Mouse (Mus musculus) stomach, postnatal 0 days (tissue): ENCODE results near the gene Cnnm4. TPM values are rescaled to one million over a fixed set of nuclear protein-coding genes. Genes with fewer than 3 reads are reported as not detected.

Experiments
- ATAC-seq: fragments of 200-750 bp; cut with Nextera tagmentation; 2 replicates; pipeline ENCODE4 v1.8.0; 2017; ENCODE audit not compliant: low FRiP score, low TSS enrichment
- DNase-seq: peaks from one replicate; pipeline ENCODE4 v3.0.0-alpha.2; 2016; ENCODE audit warnings: low spot score
- H3K27ac ChIP-seq: fragments of 300-500 bp; sonication (generic); replicated peaks from 2 replicates; pipeline ENCODE4 v1.5.1; 2014; ENCODE audit warnings: mild to moderate bottlenecking, control low read depth
- H3K27me3 ChIP-seq: fragments of 300-500 bp; sonication (generic); 2 replicates; pipeline ENCODE4 v1.6.1; 2014; ENCODE audit warnings: low read length; ENCODE audit not compliant: control insufficient read depth, insufficient read depth
- H3K36me3 ChIP-seq: fragments of 300-500 bp; sonication (generic); 2 replicates; pipeline ENCODE4 v1.6.1; 2014; ENCODE audit warnings: low read length, mixed read lengths; ENCODE audit not compliant: control insufficient read depth, insufficient read depth
- H3K4me1 ChIP-seq: fragments of 300-500 bp; sonication (generic); replicated peaks from 2 replicates; pipeline ENCODE4 v1.6.1; 2014; ENCODE audit warnings: antibody characterized with exemption; ENCODE audit not compliant: control insufficient read depth, insufficient read depth
- H3K4me2 ChIP-seq: fragments of 300-500 bp; sonication (generic); replicated peaks from 2 replicates; pipeline ENCODE4 v1.6.1; 2014; ENCODE audit warnings: low read depth, mild to moderate bottlenecking, control low read depth, moderate library complexity
- H3K4me3 ChIP-seq: fragments of 300-500 bp; sonication (generic); 2 replicates; pipeline ENCODE4 v1.5.1; 2014; ENCODE audit warnings: low read depth, low read length, control low read depth
- H3K9ac ChIP-seq: fragments of 300-500 bp; sonication (generic); 2 replicates; pipeline ENCODE4 v1.6.1; 2014; ENCODE audit warnings: mild to moderate bottlenecking, low read length, control low read depth, mixed read lengths
- H3K9me3 ChIP-seq: fragments of 300-500 bp; sonication (generic); 2 replicates; pipeline ENCODE4 v1.6.1; 2016; ENCODE audit warnings: low read length; ENCODE audit not compliant: control insufficient read depth
- CTCF ChIP-seq: IDR thresholded peaks from 2 replicates; pipeline ENCODE4 v1.5.1; 2016; ENCODE audit warnings: antibody characterized with exemption, low read depth, mild to moderate bottlenecking, moderate library complexity
- EP300 ChIP-seq: optimal IDR thresholded peaks from 2 replicates; pipeline ENCODE3; 2016; ENCODE audit warnings: antibody characterized with exemption
- WGBS: fragments of 180-500 bp; shearing (Covaris S2); extraction: QIAGEN DNeasy Blood & Tissue Kit; methylation state at CpG from one replicate; pipeline ENCODE4 v1.1.7; 2014; 5-methylcytosine and 5-hydroxymethylcytosine counted together
- polyA plus RNA-seq: library from polyadenylated mRNA; unstranded; fragments of >200 nt; fragmentation: Nextera tagmentation; extraction: Ambion mirVana; gene quantifications from 2 replicates; pipeline ENCODE4 v1.2.1, GENCODE M21; 2015

Cnnm4 gene
- polyA plus RNA-seq, 1 experiment from 2014 or later = 18.2 TPM

- Histone ChIP-seq H3K36me3 (no peaks in the 10 kb centered on the region; the same call in 1 of the 2 replicates), H3K4me1 (peaks cover 27% of the 10 kb centered on the region), H3K9ac (0 out of 2 replicates have a peak overlapping the region, but pooled peaks have one; percentile 14), H3K4me2 (peak overlapping the region; percentile 23; the same call in 1 of the 2 replicates), H3K4me3 (no peak overlapping the region), H3K9me3 (no peaks in the 10 kb centered on the region), H3K27ac (peak overlapping the region; percentile 63), H3K27me3 (no peaks in the 10 kb centered on the region)
- ATAC-seq (peak; percentile 38), DNase-seq (peak; percentile 63)
- 36% methylated on average over 7 of the region's 7 CpGs for WGBS
- no peak for TF ChIP-seq EP300
- TF ChIP-seq CTCF = no peak
Observed at GRCm38 (mm10) chr1:36476426-36476825, 5.0 kb downstream of the Cnnm4 start.

DNA sequence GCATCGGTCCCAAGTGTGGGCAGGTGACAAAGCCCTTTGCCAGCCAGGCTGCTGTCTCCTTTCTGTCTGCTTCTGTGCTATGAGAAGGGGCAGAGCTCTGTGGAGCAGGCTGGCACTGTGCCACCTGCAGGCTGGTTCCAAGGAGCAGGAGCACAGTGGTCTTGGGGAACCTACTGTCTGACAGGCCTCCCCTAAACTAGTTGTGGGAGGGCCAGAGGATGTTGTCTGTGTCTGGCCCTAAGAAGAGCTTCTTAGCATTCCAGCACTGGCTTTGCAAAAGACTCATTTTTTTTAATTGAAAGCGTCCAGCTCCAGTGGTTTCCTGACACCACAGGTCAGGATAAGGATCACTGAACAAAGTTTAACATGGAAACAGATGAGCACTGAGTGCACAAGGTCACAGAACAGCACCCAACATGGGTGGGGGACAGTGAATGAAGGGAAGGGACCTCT, 6.9 kb downstream of the Cnnm4 start:
- DNase-seq (no peak), ATAC-seq (no peak)
- Histone ChIP-seq H3K9me3 (no peaks in the 10 kb centered on the region), H3K27ac (no peak overlapping the region), H3K36me3 (no peaks in the 10 kb centered on the region; the same call in 1 of the 2 replicates), H3K4me2 (no peak overlapping the region), H3K27me3 (no peaks in the 10 kb centered on the region), H3K9ac (no peak overlapping the region), H3K4me1 (peaks cover 18% of the 10 kb centered on the region), H3K4me3 (no peak overlapping the region)
- 57% methylated on average over 2 of the region's 2 CpGs for WGBS
- TF ChIP-seq EP300 (no peak), CTCF (no peak)

DNA sequence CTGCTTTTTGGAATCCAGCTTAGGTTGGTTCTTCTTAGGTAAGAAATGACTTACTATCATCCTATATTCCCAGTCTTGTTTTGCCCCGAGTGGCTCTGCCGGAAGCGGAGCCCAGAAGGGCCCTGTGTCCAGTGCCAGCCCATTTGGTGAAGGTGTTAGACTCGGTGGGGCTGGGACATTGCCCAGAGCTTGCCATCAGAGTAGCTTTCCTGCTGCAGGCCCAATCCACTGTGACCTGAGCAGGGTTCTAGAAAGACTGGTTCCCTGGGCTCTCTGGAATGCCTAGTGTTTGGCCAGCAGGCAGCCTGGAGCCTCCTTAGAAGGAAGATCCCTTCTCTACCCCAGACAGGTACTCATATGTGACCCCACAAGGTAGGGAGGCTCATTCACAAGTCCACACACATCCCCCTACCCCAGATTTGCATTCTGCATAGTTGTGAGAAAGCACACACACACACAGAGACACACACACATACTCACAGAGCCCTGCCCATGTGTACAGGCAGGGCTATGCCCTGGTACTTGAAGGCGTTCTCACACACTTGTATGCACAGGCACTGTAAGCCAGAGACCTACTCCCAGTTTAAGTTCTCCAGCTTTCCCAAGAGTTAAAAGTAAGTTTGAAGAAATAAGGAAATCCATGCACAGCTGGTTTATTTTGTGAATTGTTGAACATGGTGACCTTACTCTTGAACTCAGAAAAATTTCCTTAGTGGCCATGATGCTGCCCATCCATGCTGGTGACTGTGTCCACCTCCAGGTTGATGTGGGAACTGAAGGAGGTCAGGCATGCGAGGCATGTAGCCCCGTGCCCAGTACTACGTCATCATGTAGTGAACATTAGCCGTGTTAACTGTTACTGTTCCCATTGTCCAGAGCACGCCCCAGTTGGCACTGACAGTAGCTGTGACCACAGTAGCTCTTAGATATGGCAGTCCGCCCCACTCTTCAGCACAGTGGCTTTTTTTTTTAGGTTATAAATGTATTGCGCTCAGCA, 8.8 kb downstream of the Cnnm4 start:
- no peak overlapping the region for H3K4me3 ChIP-seq
- no peaks in the 10 kb centered on the region; the same call in 1 of the 2 replicates for H3K36me3 ChIP-seq
- TF ChIP-seq CTCF = no peak
- no peak for TF ChIP-seq EP300
- no peak overlapping the region for H3K4me2 ChIP-seq
- H3K27ac ChIP-seq = peak overlapping the region; percentile 45; the same call in 1 of the 2 replicates
- no peak overlapping the region for H3K9ac ChIP-seq
- H3K9me3 ChIP-seq = no peaks in the 10 kb centered on the region
- ATAC-seq (no peak), DNase-seq (no peak)
- peaks cover 9% of the 10 kb centered on the region for H3K4me1 ChIP-seq
- no peaks in the 10 kb centered on the region for H3K27me3 ChIP-seq
- 84% methylated on average over 12 of the region's 12 CpGs for WGBS

DNA sequence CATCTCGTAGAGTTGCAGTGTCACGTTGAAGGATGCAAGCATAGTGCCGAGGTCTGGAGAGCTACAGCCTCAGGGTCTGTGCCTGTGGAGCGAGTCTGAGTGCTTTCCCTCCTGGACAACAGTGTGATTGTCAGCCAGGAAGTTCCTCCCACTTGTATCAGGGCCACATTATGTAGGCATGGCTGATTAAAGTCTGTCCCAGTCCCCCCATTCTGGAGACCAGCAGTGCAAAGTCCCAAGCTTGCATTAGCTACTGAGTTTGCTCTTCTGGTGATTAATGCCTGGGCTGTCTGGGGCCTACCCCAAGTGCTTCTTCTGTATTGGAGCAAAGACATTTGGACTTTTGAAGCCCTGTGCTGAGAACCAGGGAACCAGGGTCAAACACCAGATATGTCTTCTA, 12.4 kb downstream of the Cnnm4 start:
- Histone ChIP-seq H3K36me3 (no peaks in the 10 kb centered on the region; the same call in 1 of the 2 replicates), H3K9ac (no peak overlapping the region), H3K4me2 (no peak overlapping the region), H3K9me3 (no peaks in the 10 kb centered on the region), H3K4me3 (no peak overlapping the region), H3K27ac (no peak overlapping the region), H3K4me1 (no peaks in the 10 kb centered on the region; the same call in 1 of the 2 replicates), H3K27me3 (no peaks in the 10 kb centered on the region)
- ATAC-seq = no peak
- peak; percentile 29 for DNase-seq
- no peak for TF ChIP-seq EP300
- no peak for TF ChIP-seq CTCF
- WGBS = 78% methylated on average over 4 of the region's 4 CpGs

GRCm38 (mm10) chr1:36485080-36485479, 13.7 kb downstream of the Cnnm4 start:
- 20% methylated on average over 7 of the region's 7 CpGs for WGBS
- ATAC-seq (0 out of 2 replicates have a peak, but pooled peaks have one; percentile 61), DNase-seq (peak; percentile 52)
- Histone ChIP-seq H3K9me3 (no peaks in the 10 kb centered on the region), H3K36me3 (no peaks in the 10 kb centered on the region), H3K4me2 (no peak overlapping the region), H3K9ac (no peak overlapping the region), H3K27me3 (no peaks in the 10 kb centered on the region), H3K27ac (peak overlapping the region; percentile 40; the same call in 1 of the 2 replicates), H3K4me1 (no peaks in the 10 kb centered on the region; the same call in 1 of the 2 replicates), H3K4me3 (no peak overlapping the region)
- TF ChIP-seq CTCF (no peak), EP300 (no peak)
